Mouse (Mus musculus): ENCODE results near the gene Actrt2.

DNA sequence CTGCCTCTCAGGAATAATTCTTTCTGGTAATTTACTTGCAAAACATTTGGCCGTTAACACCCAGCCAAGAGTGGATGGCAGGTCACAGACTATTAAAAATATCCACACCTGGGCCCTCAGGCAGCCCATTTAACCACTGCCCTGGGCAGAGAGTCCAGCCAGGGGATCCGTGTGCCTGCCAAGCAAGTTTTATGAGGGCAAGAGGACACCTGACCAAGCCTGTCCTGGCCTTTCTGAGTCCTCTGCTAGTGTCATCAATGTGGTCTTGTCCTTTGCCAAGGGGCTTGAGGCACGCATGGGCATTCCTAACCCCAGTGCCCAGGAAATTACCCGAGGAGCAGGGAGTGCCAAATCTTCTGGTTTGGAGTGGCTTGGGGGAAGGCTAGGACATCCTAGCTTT lies 38.0 kb upstream of the Actrt2 start:
- TF ChIP-seq CTCF (IDR thresholded peaks at IDR 0.05; ENCODE audit: extremely low read depth, insufficient read depth, low read length): no peak
- TF ChIP-seq POLR2A (IDR thresholded peaks at IDR 0.05; ENCODE audit: extremely low read depth, insufficient read depth, low read length): no peak
